Mouse (Mus musculus) thymus, adult 2 months (tissue): ENCODE measurements around the gene Dab1. TPM values are rescaled to one million over a fixed set of nuclear protein-coding genes. Genes with fewer than 3 reads are reported as not detected.

Experiments used
- DNase-seq: peaks from one replicate; pipeline ENCODE4 v3.0.0; 2021
- H3K27ac ChIP-seq: fragments of 200-500 bp; 2 replicates; pipeline ENCODE4 v1.5.1; 2012; ENCODE audit warnings: low read length, control low read depth; ENCODE audit not compliant: control insufficient read depth, insufficient read depth
- H3K27me3 ChIP-seq: fragments of 200-500 bp; 2 replicates; pipeline ENCODE4 v1.6.1; 2012; ENCODE audit warnings: mild to moderate bottlenecking, low read length, moderate library complexity, mixed read lengths; ENCODE audit not compliant: control insufficient read depth, insufficient read depth
- H3K36me3 ChIP-seq: fragments of 200-500 bp; 2 replicates; pipeline ENCODE4 v1.6.1; 2012; ENCODE audit warnings: mild to moderate bottlenecking, low read length, moderate library complexity; ENCODE audit not compliant: control insufficient read depth, insufficient read depth
- H3K4me1 ChIP-seq: fragments of 200-500 bp; replicated peaks from 2 replicates; pipeline ENCODE4 v1.6.1; 2012; ENCODE audit warnings: low read length; ENCODE audit not compliant: control insufficient read depth, insufficient read depth
- H3K4me3 ChIP-seq: fragments of 200-500 bp; 2 replicates; pipeline ENCODE4 v1.5.1; 2012; ENCODE audit warnings: mild to moderate bottlenecking, low read length, control low read depth, moderate library complexity; ENCODE audit not compliant: control insufficient read depth, insufficient read depth
- CTCF ChIP-seq: fragments of 200-500 bp; IDR thresholded peaks from 2 replicates; pipeline ENCODE4 v1.5.1; 2012; ENCODE audit warnings: mild to moderate bottlenecking, control low read depth, low read length, moderate library complexity, borderline replicate concordance; ENCODE audit not compliant: control insufficient read depth, poor library complexity, insufficient read depth; ENCODE audit errors: extremely low read depth
- POLR2A ChIP-seq: fragments of 200-500 bp; IDR thresholded peaks from 2 replicates; pipeline ENCODE4 v1.6.1; 2012; ENCODE audit warnings: mild to moderate bottlenecking, low read length, control low read depth, moderate library complexity; ENCODE audit not compliant: control insufficient read depth, poor library complexity, insufficient read depth; ENCODE audit errors: extremely low read depth
- WGBS: fragments of 180-500 bp; shearing (Covaris S2); methylation state at CpG from one replicate; pipeline ENCODE4 v1.1.7; 2018; 5-methylcytosine and 5-hydroxymethylcytosine counted together
- polyA plus RNA-seq: library from polyadenylated mRNA; depleted of rRNA; stranded (reverse); fragments of >200 nt; gene quantifications from 2 replicates; pipeline ENCODE4 v1.2.3, GENCODE M21; 2012

Dab1 gene
- polyA plus RNA-seq, 1 experiment = 0.28 TPM

DNA sequence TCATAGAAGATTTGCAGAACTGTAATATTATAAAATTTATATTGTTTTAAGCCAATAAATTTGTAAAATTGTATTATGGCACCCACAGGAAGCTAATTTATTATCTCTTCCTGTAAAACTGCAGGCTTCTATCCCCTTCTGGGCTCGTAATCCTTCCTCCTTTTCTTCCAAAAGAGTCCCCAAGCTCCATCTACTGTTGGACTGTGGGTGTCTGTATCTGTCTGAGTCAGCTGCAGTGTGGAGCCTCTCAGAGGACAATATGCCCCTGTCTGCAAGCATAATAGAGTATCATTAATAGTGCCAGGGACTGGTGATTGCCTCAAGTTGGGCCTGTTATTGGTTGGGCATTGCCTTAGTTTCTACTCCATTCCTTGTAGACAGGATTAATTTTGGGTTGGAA lies 503.2 kb downstream of the Dab1 start:
- Histone ChIP-seq H3K4me1 (no peaks in the 10 kb centered on the region), H3K4me3 (no peak overlapping the region), H3K27ac (no peak overlapping the region), H3K27me3 (no peaks in the 10 kb centered on the region), H3K36me3 (no peaks in the 10 kb centered on the region)
- DNase-seq = no peak
- TF ChIP-seq POLR2A (no peak), CTCF (no peak)
- WGBS = 41% methylated on average over 1 of the region's 1 CpGs

DNA sequence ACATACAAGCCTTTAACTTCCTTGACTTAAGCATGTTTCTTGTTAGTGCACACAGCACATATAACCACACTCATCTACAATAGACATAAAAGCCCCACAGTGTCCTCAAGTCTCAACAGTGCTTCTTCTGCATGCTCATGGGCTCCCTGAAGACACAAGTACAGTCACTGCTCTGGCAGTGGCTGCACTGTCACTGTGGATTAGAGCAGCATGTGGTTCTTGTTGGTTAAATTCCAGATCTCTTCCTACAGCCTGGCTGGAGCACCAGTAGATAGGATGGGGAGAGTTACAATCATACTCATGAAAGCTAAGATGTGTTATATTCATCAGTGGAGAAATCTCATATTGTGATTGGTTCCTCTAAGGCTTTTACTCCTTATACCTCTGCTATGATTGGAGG lies 534.5 kb downstream of the Dab1 start:
- no peak for TF ChIP-seq CTCF
- TF ChIP-seq POLR2A = no peak
- Histone ChIP-seq H3K27ac (no peak overlapping the region), H3K4me1 (no peaks in the 10 kb centered on the region), H3K4me3 (no peak overlapping the region), H3K27me3 (no peaks in the 10 kb centered on the region), H3K36me3 (no peaks in the 10 kb centered on the region)
- no peak for DNase-seq

DNA sequence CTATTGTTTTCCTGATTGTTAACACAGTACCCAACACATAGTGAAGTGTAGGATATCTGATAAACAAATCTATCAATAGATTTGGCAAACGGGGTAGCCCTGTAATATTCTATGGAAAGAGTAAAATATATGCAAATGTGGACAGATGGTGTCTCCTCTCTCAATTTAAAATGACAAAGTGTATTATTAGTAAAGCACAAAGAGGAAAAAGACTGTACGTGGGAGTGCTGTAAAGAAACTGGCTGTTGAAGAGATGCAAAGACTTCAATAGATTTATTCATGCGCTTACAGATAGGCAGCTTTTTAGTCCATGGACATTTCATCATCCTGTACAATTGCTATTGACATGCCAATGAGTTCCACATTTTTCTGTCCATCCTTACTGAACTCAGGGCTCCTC lies 558.9 kb downstream of the Dab1 start:
- no peak for DNase-seq
- WGBS = 91% methylated on average over 3 of the region's 3 CpGs
- H3K4me1 ChIP-seq = no peaks in the 10 kb centered on the region
- H3K4me3 ChIP-seq = no peak overlapping the region
- no peak overlapping the region for H3K27ac ChIP-seq
- no peaks in the 10 kb centered on the region for H3K27me3 ChIP-seq
- TF ChIP-seq CTCF = no peak
- no peak for TF ChIP-seq POLR2A
- no peaks in the 10 kb centered on the region for H3K36me3 ChIP-seq

DNA sequence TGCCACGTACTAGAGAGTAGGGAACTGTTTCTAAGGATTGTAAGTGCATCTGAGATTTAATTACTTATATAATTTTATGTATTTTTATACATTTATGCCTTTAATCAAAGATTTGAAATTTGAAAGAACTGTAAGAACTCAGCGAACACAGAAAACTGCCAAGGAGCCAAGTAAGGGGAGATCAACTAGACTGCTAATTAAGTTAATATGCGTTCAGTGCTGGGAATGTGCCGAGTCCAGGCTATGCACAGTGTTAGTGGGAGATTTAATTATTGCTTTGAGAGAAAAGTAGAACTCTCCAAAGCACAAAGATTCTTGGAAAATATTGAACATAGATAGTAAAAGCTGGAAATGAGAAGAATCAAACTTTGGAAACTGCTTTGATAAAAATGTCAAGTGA lies 567.2 kb downstream of the Dab1 start:
- no peak for DNase-seq
- Histone ChIP-seq H3K4me3 (no peak overlapping the region), H3K27me3 (no peaks in the 10 kb centered on the region), H3K27ac (no peak overlapping the region), H3K4me1 (no peaks in the 10 kb centered on the region), H3K36me3 (no peaks in the 10 kb centered on the region)
- TF ChIP-seq CTCF (no peak), POLR2A (no peak)
- WGBS = 89% methylated on average over 4 of the region's 4 CpGs

DNA sequence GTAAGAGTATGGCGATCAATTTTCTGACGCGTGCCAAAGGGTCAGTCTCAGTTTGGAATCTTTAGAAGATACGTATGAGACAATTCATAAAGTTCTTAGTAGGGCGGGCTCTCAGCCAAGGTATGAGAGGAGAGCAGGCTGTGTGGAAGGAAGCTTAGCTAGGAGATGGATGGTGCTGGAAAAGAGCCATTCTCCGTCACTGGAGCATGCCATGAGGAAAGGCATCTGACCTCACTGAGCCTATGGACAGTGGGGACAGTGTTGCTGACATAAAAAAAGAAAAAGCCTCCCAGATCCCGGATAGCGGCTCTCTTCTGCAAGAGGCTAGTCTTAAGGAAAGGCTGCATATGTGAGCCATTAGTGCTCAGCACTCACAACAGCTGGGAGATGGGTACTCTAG lies 579.5 kb downstream of the Dab1 start:
- Histone ChIP-seq H3K27ac (no peak overlapping the region), H3K27me3 (no peaks in the 10 kb centered on the region), H3K4me1 (no peaks in the 10 kb centered on the region), H3K36me3 (no peaks in the 10 kb centered on the region), H3K4me3 (no peak overlapping the region)
- 94% methylated on average over 8 of the region's 8 CpGs for WGBS
- no peak for DNase-seq
- TF ChIP-seq CTCF (no peak), POLR2A (no peak)

DNA sequence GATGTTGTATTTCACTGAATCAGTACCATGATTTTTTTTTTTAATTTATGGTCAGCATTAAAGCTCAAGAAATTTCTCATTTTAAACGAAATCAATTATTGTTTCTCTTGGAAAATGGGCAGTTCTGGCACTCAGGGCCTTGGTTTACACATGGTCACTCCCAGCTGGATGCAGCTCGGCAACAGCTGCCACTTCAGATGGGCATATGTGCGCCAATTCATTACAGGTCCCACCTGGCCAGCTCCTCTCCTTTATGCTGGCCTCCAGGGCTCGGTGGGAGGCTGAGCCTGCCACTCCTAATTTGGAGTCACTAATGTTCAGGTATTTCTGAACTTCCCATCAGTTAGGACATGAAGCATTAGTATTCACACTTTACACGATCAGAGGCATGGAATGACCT lies 582.5 kb downstream of the Dab1 start:
- H3K27me3 ChIP-seq = no peaks in the 10 kb centered on the region
- 82% methylated on average over 5 of the region's 5 CpGs for WGBS
- TF ChIP-seq POLR2A = no peak
- no peak for TF ChIP-seq CTCF

DNA sequence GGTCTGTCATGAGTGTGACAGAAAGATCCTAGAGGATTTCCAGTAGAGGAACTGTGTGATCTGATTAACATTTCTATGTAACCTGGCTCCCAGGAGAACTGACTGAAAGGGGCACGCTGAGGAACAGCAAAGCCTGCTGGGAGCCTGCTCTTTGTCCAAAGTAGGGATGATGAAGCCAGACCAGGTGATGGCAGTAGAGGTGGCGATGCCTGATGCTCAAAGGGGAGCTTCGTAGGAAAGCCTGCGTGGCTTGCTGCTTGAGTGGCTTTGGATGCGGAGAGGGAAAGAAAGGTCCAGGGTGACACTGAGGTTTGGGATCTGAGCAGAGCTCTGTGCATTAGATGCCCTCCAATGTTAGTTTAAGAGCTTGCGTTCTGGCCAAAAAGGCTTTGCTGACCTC lies 584.9 kb downstream of the Dab1 start:
- no peak for TF ChIP-seq CTCF
- TF ChIP-seq POLR2A = no peak
- 61% methylated on average over 6 of the region's 6 CpGs for WGBS

More for the DNA sequence above, 582.5 kb downstream of the Dab1 start:
- no peak overlapping the region for H3K27ac ChIP-seq
- no peaks in the 10 kb centered on the region for H3K4me1 ChIP-seq
- no peak overlapping the region for H3K4me3 ChIP-seq
- DNase-seq = no peak
- no peaks in the 10 kb centered on the region for H3K36me3 ChIP-seq

DNA sequence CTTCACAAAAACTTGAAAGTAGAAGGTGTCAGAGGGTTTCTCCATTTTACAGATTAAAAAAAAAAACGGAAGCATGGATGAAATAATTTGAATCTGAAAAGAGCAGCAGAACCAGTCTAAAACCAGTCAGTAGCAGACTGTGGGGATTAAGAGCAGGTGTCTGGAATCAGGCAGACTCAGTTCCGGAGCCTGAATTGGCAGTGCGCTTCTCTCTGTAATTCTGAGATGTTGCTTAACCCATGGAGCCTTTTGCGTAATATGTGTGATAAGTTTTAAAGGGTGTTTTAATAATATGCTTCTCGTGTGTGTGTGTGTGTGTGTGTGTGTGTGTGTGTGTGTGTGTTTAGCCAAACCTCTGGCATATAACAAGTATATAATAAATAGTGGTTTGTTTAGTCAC lies 587.5 kb downstream of the Dab1 start:
- no peaks in the 10 kb centered on the region for H3K27me3 ChIP-seq
- TF ChIP-seq POLR2A (no peak), CTCF (no peak)
- H3K36me3 ChIP-seq = no peaks in the 10 kb centered on the region
- no peak overlapping the region for H3K4me3 ChIP-seq
- H3K4me1 ChIP-seq = no peaks in the 10 kb centered on the region
- no peak for DNase-seq
- 91% methylated on average over 5 of the region's 5 CpGs for WGBS
- no peak overlapping the region for H3K27ac ChIP-seq

More for the DNA sequence above, 584.9 kb downstream of the Dab1 start:
- H3K4me3 ChIP-seq = no peak overlapping the region
- DNase-seq = no peak
- H3K4me1 ChIP-seq = no peaks in the 10 kb centered on the region
- H3K27me3 ChIP-seq = no peaks in the 10 kb centered on the region
- H3K36me3 ChIP-seq = no peaks in the 10 kb centered on the region
- no peak overlapping the region for H3K27ac ChIP-seq
